Mouse (Mus musculus) T-cell, adult 2 months (primary cell): ENCODE data around the gene Msh3.
"Not testable (repeated sequence)": the region's sequence is repeated elsewhere in the genome, so short reads cannot be mapped to it uniquely, and the experiment has no call there.

Experiments
- DNase-seq: peaks from one replicate; pipeline ENCODE4 v3.0.0; 2022; ENCODE audit warnings: low spot score

Msh3 gene

GRCm38 (mm10) chr13:92354456-92355271 lies at the start of gene Msh3, which contains the start of gene Dhfr:
Gene Msh3 (minus strand): TSS chr13:92355003.
Gene Dhfr (plus strand): TSS chr13:92354726.
- peak; percentile 95 for DNase-seq

GRCm38 (mm10) chr13:92403496-92403895 lies 48.7 kb upstream of the Msh3 start:
- DNase-seq: no peak

GRCm38 (mm10) chr13:92402063-92402462 lies 47.3 kb upstream of the Msh3 start:
- no peak for DNase-seq

- no peak for DNase-seq
These were observed 43.9 kb upstream of the Msh3 start for GRCm38 (mm10) chr13:92398491-92399384.

- DNase-seq: no peak
These were observed 38.4 kb upstream of the Msh3 start for GRCm38 (mm10) chr13:92393047-92393661.

- DNase-seq: no peak
These were observed 32.6 kb upstream of the Msh3 start for GRCm38 (mm10) chr13:92387367-92387766.

- not testable (repeated sequence) for DNase-seq
These were observed 16.7 kb upstream of the Msh3 start for GRCm38 (mm10) chr13:92371466-92371865.

- DNase-seq: no peak
These were observed 16.0 kb upstream of the Msh3 start for GRCm38 (mm10) chr13:92370811-92371210.

GRCm38 (mm10) chr13:92365312-92365711 lies 10.5 kb upstream of the Msh3 start:
- no peak for DNase-seq

- no peak for DNase-seq
These were observed 6.8 kb upstream of the Msh3 start for GRCm38 (mm10) chr13:92361609-92362008.

- no peak for DNase-seq
These were observed 2.8 kb upstream of the Msh3 start for GRCm38 (mm10) chr13:92357644-92358043.

GRCm38 (mm10) chr13:92356376-92356775 lies 1.6 kb upstream of the Msh3 start:
- no peak for DNase-seq

GRCm38 (mm10) chr13:92355272-92355643 lies 455 bp upstream of the Msh3 start:
- DNase-seq: no peak

- peak; percentile 53 for DNase-seq
These were observed 847 bp downstream of the Msh3 start for GRCm38 (mm10) chr13:92353956-92354355.

- no peak for DNase-seq
These were observed 3.7 kb downstream of the Msh3 start for GRCm38 (mm10) chr13:92351100-92351499.

GRCm38 (mm10) chr13:92346338-92346737 lies 8.5 kb downstream of the Msh3 start:
- DNase-seq: no peak

- no peak for DNase-seq
These were observed 10.8 kb downstream of the Msh3 start for GRCm38 (mm10) chr13:92344033-92344432.

- DNase-seq: no peak
These were observed 15.0 kb downstream of the Msh3 start for GRCm38 (mm10) chr13:92339787-92340186.

GRCm38 (mm10) chr13:92337773-92338462 lies 16.9 kb downstream of the Msh3 start:
- DNase-seq: no peak

GRCm38 (mm10) chr13:92336857-92337256 lies 17.9 kb downstream of the Msh3 start:
- peak; percentile 16 for DNase-seq

- no peak for DNase-seq
These were observed 22.5 kb downstream of the Msh3 start for GRCm38 (mm10) chr13:92332103-92332879.
